Mouse (Mus musculus): ENCODE results near the gene Bcl2. TPM values are rescaled to one million over a fixed set of nuclear protein-coding genes. Genes with fewer than 3 reads are reported as not detected.

Bcl2 gene
- total RNA-seq, 2 experiments from 2014 or later = 5.1 to 6.7 TPM

- no peak for DNase-seq (ENCODE audit: low spot score in 2 of 2)
Measured at GRCm38 (mm10) chr1:106523741-106524140, 190.3 kb downstream of the Bcl2 start.

- DNase-seq (ENCODE audit: low spot score in 2 of 2) = no peak
Measured at GRCm38 (mm10) chr1:106523009-106523408, 191.1 kb downstream of the Bcl2 start.

- no peak for DNase-seq (ENCODE audit: low spot score in 2 of 2)
Measured at GRCm38 (mm10) chr1:106517591-106518177, 196.4 kb downstream of the Bcl2 start.

GRCm38 (mm10) chr1:106517099-106517498, 197.0 kb downstream of the Bcl2 start:
- DNase-seq (ENCODE audit: low spot score in 2 of 2) = no peak

- no peak for DNase-seq (ENCODE audit: low spot score in 2 of 2)
Measured at GRCm38 (mm10) chr1:106515611-106516010, 198.5 kb downstream of the Bcl2 start.

GRCm38 (mm10) chr1:106513890-106514643, 200.0 kb downstream of the Bcl2 start:
- DNase-seq (ENCODE audit: low spot score in 2 of 2) = no peak

GRCm38 (mm10) chr1:106513481-106513880, 200.6 kb downstream of the Bcl2 start:
- DNase-seq (ENCODE audit: low spot score in 2 of 2) = no peak

GRCm38 (mm10) chr1:106511593-106511992, 202.5 kb downstream of the Bcl2 start:
- DNase-seq (ENCODE audit: low spot score in 2 of 2) = peak; percentile 54 to 68

GRCm38 (mm10) chr1:106507556-106507955, 206.5 kb downstream of the Bcl2 start:
- DNase-seq (ENCODE audit: low spot score in 2 of 2) = no peak

- DNase-seq (ENCODE audit: low spot score in 2 of 2) = no peak
Measured at GRCm38 (mm10) chr1:106503910-106504309, 210.2 kb downstream of the Bcl2 start.

GRCm38 (mm10) chr1:106503407-106503806, 210.7 kb downstream of the Bcl2 start:
- no peak for DNase-seq (ENCODE audit: low spot score in 2 of 2)

- no peak for DNase-seq (ENCODE audit: low spot score in 2 of 2)
Measured at GRCm38 (mm10) chr1:106497999-106498398, 216.1 kb downstream of the Bcl2 start.

Small RNA genes lying within 50 kb of the gene (microRNA-seq; reads per million reads assigned to microRNA genes)
- gene Mir3473f (ENCODE audit: borderline number of aligned reads in 2 of 2) = 0 reads per million in 2 experiments

Other genes with a start within 250 kb of the Bcl2 start
- 10 to 100 TPM; 26.5 to 40.4 TPM for gene Kdsr, start 45.5 kb upstream of the Bcl2 start, total RNA-seq (2021)
- 100 to 1,000 TPM in 1 of 2 experiments, 10 to 100 TPM in 1; 69.9 to 103 TPM for gene Vps4b, start 82.5 kb upstream of the Bcl2 start, total RNA-seq (2021)
- gene Serpinb5, start 146.9 kb upstream of the Bcl2 start, total RNA-seq (2021) = not detected
- gene Serpinb12, start 220.2 kb upstream of the Bcl2 start, total RNA-seq (2021) = not detected